Mouse (Mus musculus) erythroid progenitor cell, adult 5-6 weeks (primary cell): ENCODE measurements around the gene Clk4. TPM values are rescaled to one million over a fixed set of nuclear protein-coding genes. Genes with fewer than 3 reads are reported as not detected.

Experiments used
- ATAC-seq: replicated peaks from 2 replicates; pipeline ENCODE4 v1.8.0; 2016; ENCODE audit warnings: moderate number of reproducible peaks, mild to moderate bottlenecking, moderate TSS enrichment, inconsistent platforms; ENCODE audit not compliant: poor library complexity, low FRiP score, severe bottlenecking
- total RNA-seq, 2 experiments: library from RNA; stranded (forward) in 1 of 2; stranded (reverse) in 1 of 2; fragments of 150-400 nt in 1 of 2; fragments of 186-747, 209-891 nt in 1 of 2; gene quantifications; 2 replicates each; pipeline versions ENCODE4 v1.2.3 to v1.2.4; 2015 to 2017; ENCODE audit warnings: low replicate concordance in 2 of 2

The Clk4 gene
- total RNA-seq, 2 experiments from 2014 or later, result 197 to 290 TPM

- no peak for ATAC-seq
These were observed 42.5 kb downstream of the Clk4 start for GRCm38 (mm10) chr11:51303981-51304553.

DNA sequence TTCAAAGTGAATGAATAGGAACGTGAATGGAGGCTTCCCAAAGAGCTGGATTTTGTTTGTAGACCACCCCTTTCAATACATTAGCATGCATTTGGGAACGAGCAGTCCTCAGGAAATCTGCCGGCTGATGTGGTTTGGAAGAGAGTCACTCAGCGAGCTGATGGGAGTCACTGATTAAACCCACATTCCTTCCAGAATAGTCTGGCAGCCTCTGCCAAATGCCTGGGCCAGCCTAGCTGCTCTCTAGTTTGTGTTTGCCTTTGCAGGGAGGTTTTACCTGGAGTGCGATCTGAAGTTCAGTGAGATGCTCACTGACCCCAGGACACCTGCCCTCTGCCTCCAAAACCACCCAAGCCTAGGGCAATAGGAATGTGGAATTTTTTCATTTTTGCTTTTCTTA lies 46.8 kb downstream of the Clk4 start:
- ATAC-seq, result no peak

DNA sequence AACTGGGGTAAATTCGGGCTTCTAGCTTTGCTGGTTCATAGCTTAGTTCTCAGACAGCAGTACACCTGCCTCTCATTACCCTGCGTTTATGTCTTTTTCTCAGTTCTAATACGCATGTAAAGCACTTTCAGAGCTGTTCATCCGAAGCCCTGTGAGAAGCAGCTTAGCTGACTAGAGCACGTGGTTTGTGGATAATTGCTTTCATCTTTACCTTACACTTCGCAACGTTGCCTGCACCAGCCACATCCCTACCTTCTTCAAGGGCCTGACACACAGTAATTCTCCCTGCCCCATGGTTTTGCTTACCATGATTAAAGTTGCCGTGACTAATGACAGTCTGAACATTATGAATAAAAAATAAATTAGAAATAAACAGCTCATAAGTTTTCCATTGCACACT lies 50.3 kb downstream of the Clk4 start:
- ATAC-seq, result no peak

DNA sequence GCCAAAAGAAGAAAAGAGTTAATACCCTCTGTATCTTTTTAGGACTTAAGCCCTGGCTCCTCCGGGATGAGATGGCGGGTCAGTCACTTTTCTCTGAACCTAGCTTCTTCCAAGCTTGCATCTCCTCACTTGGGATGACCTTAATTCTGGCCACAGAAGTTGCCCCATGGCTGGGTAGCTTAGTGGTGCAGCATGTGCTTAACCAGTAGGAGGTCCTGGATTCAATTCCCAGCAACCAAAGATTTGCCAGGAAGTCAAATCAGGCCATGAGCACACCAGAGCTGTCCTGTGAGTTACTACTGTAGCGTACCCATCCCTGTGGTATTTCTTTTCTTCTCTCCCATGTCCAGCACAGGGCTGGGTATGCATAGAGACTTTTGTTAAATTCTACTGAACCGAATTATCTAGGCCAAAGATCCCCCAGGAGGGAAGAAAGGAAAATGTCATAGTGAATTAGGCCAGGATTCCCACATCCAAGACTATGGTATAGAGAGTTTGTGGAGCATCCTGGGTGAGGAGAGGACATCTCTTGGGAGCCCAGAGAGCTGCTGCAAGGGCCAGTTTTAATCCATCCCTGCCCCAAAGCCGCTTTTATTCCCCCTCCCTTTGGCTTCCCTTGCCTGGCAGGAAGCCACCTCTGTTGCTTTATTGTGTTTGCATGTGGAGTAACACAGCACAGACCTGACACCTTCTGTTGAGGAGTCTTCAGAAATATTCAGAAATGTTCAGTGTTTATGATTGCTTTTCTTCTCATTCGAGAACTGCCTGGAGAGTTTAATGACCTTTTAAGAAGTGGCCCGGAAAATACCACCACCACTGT lies 54.7 kb downstream of the Clk4 start:
- ATAC-seq, result no peak

- no peak for ATAC-seq
These were observed 59.1 kb downstream of the Clk4 start for GRCm38 (mm10) chr11:51320609-51321008.

- ATAC-seq, result no peak
These were observed 65.4 kb downstream of the Clk4 start for GRCm38 (mm10) chr11:51326908-51327307.

- no peak for ATAC-seq
These were observed 66.9 kb downstream of the Clk4 start for GRCm38 (mm10) chr11:51328387-51328942.

GRCm38 (mm10) chr11:51329837-51330714 lies 68.5 kb downstream of the Clk4 start:
- ATAC-seq, result no peak

Other genes starting within 250 kb of the Clk4 start
- gene Olfr54, start 247.5 kb upstream of the Clk4 start, total RNA-seq (2015; ENCODE audit: low replicate concordance), result not detected in 2 replicates
- not detected in 2 replicates for gene Olfr54, start 247.5 kb upstream of the Clk4 start, total RNA-seq (2017; ENCODE audit: low replicate concordance)
- gene Olfr1375, start 213.6 kb upstream of the Clk4 start, total RNA-seq (2015; ENCODE audit: low replicate concordance), result not detected in 2 replicates
- gene Olfr1375, start 213.6 kb upstream of the Clk4 start, total RNA-seq (2017; ENCODE audit: low replicate concordance), result not detected in 2 replicates
- gene Zfp354a, start 202.5 kb upstream of the Clk4 start, total RNA-seq (2015; ENCODE audit: low replicate concordance), result not detected in 2 replicates
- not detected in 2 replicates for gene Zfp354a, start 202.5 kb upstream of the Clk4 start, total RNA-seq (2017; ENCODE audit: low replicate concordance)
- gene Gm12569, start 41.3 kb upstream of the Clk4 start, total RNA-seq (2015; ENCODE audit: low replicate concordance), result not detected in 2 replicates
- not detected in 2 replicates for gene Gm12569, start 41.3 kb upstream of the Clk4 start, total RNA-seq (2017; ENCODE audit: low replicate concordance)
- gene BC049762, start 1.3 kb downstream of the Clk4 start, total RNA-seq (2015; ENCODE audit: low replicate concordance), result not detected in 2 replicates
- not detected in 2 replicates for gene BC049762, start 1.3 kb downstream of the Clk4 start, total RNA-seq (2017; ENCODE audit: low replicate concordance)
- gene Col23a1, start 28.2 kb downstream of the Clk4 start, total RNA-seq (2015; ENCODE audit: low replicate concordance), result 0.72 TPM in 1 of 2 replicates, not detected in the other
- not detected in 2 replicates for gene Col23a1, start 28.2 kb downstream of the Clk4 start, total RNA-seq (2017; ENCODE audit: low replicate concordance)